In the genomic region with DNA sequence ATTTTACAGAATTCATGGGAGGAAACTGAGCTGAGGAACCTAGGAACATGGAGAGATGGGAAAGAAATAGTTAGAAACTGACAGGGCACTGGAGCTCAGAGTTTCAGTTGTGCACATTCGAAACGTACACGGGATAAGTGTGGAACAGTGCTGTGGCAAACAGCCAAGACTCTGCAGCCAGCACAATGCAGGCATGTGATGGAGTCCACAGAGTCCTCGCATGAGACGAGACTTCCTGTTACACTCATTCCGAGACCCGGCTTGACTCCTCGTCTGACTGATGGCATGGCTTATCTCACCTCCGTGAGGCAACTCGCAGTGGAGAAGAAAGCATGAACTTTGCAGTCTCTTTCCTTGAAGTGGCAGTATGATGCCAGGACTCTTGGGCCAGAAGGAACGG, we compare ENCODE assay signal across 20 mouse cellular contexts.
DNase-seq lines count a peak whose midpoint lies in the region; ATAC-seq lines count a peak whose summit lies in the region.
"Had no signal": no experiment of that assay in that cellular context is flagged by ENCODE, and none has a peak within 500 bp of the region (broad histone marks: within the 10 kb centered on the region; RNA-seq: fewer than 3 reads in every experiment).

No protein-coding gene starts in this region.

- H3K4me1 ChIP-seq in heart, embryonic 12.5 days (replicated peaks), result peaks cover 7% of the 10 kb centered on the region; the same call in 1 of the 2 replicates
- H3K4me1 ChIP-seq: forebrain, embryonic 13.5 days; midbrain, embryonic 13.5 days had no signal

- H3K27ac ChIP-seq in heart, embryonic 12.5 days (ENCODE audit: poor library complexity, severe bottlenecking), result no peak overlapping the region
- H3K27ac ChIP-seq: forebrain, embryonic 13.5 days; hindbrain, embryonic 12.5 days; left cerebral cortex, adult 2 months; midbrain, embryonic 13.5 days had no signal

- peak overlapping the region; percentile 18; the same call in 1 of the 2 replicates for H3K4me2 ChIP-seq in heart, embryonic 12.5 days
- H3K4me2 ChIP-seq: forebrain, embryonic 13.5 days; hindbrain, embryonic 12.5 days; midbrain, embryonic 13.5 days had no signal

- DNase-seq in heart, postnatal 36 days, result no peak
- peak; percentile 3 to 6 for DNase-seq in heart, postnatal 10 days
- DNase-seq in heart, adult 18-20 months, result no peak
- peak; percentile 45 for DNase-seq in CD4-positive helper T cell, adult 2 months (ENCODE audit: low read depth, low spot score)
- no peak for DNase-seq in right cerebral cortex, postnatal 10 days (ENCODE audit: low spot score in 2 of 2)
- DNase-seq: adrenal gland, postnatal 14 days; B cell, adult 2 months; cerebellum, adult 8-10 months; gastrocnemius, postnatal 10 days; kidney, adult 11 months; right cerebral cortex, postnatal 14 days; spleen, adult 18-20 months had no signal

- no peak overlapping the region for H3K9ac ChIP-seq in heart, embryonic 12.5 days
- H3K9ac ChIP-seq: forebrain, embryonic 13.5 days; hindbrain, embryonic 12.5 days; midbrain, embryonic 13.5 days had no signal

- 28% methylated on average over 11 of the region's 11 CpGs for WGBS in heart, embryonic 12.5 days

- ATAC-seq in heart, embryonic 12.5 days (ENCODE audit: insufficient number of reproducible peaks, low FRiP score), result 0 out of 2 replicates have a peak, but pooled peaks have one; percentile 55
- ATAC-seq in CD4-positive, CD25-positive, alpha-beta regulatory T cell, adult 4 months, result peak; percentile 41
- no peak for ATAC-seq in frontal cortex, adult (ENCODE audit: low TSS enrichment)
- ATAC-seq: forebrain, embryonic 13.5 days; lung, postnatal 0 days; midbrain, embryonic 13.5 days had no signal

- H3K36me3 ChIP-seq in heart, embryonic 12.5 days, result no peaks in the 10 kb centered on the region
- H3K36me3 ChIP-seq: hindbrain, embryonic 12.5 days; midbrain, embryonic 13.5 days had no signal

- intact Hi-C loops in heart, postnatal 36 days (cut with DNase I), result no loop called here
- intact Hi-C loops in heart, postnatal 10 days (cut with DNase I), result no loop called here

- H3K27me3 ChIP-seq in heart, embryonic 12.5 days (replicated peaks), result no peaks in the 10 kb centered on the region
- H3K27me3 ChIP-seq: forebrain, embryonic 13.5 days; hindbrain, embryonic 12.5 days; midbrain, embryonic 13.5 days had no signal

- H3K9me3 ChIP-seq in heart, embryonic 12.5 days (replicated peaks), result no peaks in the 10 kb centered on the region
- H3K9me3 ChIP-seq: forebrain, embryonic 13.5 days; hindbrain, embryonic 12.5 days; midbrain, embryonic 13.5 days had no signal

- no peak overlapping the region for H3K4me3 ChIP-seq in heart, embryonic 12.5 days
- H3K4me3 ChIP-seq: forebrain, embryonic 13.5 days; hindbrain, embryonic 12.5 days; left cerebral cortex, adult 2 months; midbrain, embryonic 13.5 days had no signal

Comparison
In these comparisons a context has a peak if more than half of its experiments do, and no peak if none do; other contexts are left out.
1. DNase-seq: peak in heart, postnatal 10 days (2 of 2) and CD4-positive helper T cell, adult 2 months (single experiment); none in heart, postnatal 36 days (0 of 2), heart, adult 18-20 months (0 of 2) and right cerebral cortex, postnatal 10 days (0 of 2).